Mouse (Mus musculus): ENCODE measurements around the gene Slc37a1. TPM values are rescaled to one million over a fixed set of nuclear protein-coding genes. Genes with fewer than 3 reads are reported as not detected.
A peak's percentile ranks its signal among the peaks of the same experiment; 100 is the strongest.

Gene Slc37a1
- polyA plus RNA-seq, 1 experiment from 2014 or later, result 10.5 TPM

GRCm38 (mm10) chr17:31304895-31305775, 18.5 kb downstream of the Slc37a1 start:
- WGBS, result 39% methylated on average over 12 of the region's 12 CpGs
- H3K36me3 ChIP-seq (ENCODE audit: control insufficient read depth, insufficient read depth), result no peaks in the 10 kb centered on the region
- no peak overlapping the region for H3K4me3 ChIP-seq (ENCODE audit: low read length)
- no peak overlapping the region for H3K4me2 ChIP-seq (ENCODE audit: low read depth, low read length)
- ATAC-seq (replicated peaks; ENCODE audit: extremely low read depth, insufficient read depth, low FRiP score), result peak; percentile 50
- H3K9me3 ChIP-seq (replicated peaks; ENCODE audit: control insufficient read depth, low read length), result no peaks in the 10 kb centered on the region
- peak overlapping the region; percentile 34; the same call in 1 of the 2 replicates for H3K27ac ChIP-seq (ENCODE audit: low read length)
- H3K27me3 ChIP-seq (ENCODE audit: control insufficient read depth, insufficient read depth, low read length), result no peaks in the 10 kb centered on the region
- no peak overlapping the region for H3K9ac ChIP-seq (ENCODE audit: low read length)
- H3K4me1 ChIP-seq (ENCODE audit: control insufficient read depth, insufficient read depth, low read length), result peaks cover 13% of the 10 kb centered on the region

DNA sequence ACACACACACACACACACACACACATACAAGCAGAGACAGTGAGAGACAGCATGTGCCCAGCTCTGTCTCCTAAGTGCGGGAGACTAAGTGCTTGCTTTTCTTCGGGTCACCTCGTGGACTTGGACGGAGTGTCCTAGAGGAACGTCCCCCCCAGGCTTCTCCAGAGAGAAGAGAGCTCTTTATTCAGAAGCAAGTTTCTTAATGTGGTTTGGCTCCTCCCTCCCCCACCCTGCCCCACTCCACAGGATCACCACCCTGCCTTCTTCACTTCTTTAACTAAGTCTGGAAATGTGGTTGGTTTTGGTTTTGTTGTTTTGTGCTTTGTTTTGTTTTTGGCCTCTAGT, 19.2 kb downstream of the Slc37a1 start:
- Histone ChIP-seq H3K36me3 (ENCODE audit: control insufficient read depth, insufficient read depth) (no peaks in the 10 kb centered on the region), H3K27ac (ENCODE audit: low read length) (no peak overlapping the region), H3K4me2 (ENCODE audit: low read depth, low read length) (no peak overlapping the region), H3K9me3 (replicated peaks; ENCODE audit: control insufficient read depth, low read length) (no peaks in the 10 kb centered on the region), H3K4me1 (ENCODE audit: control insufficient read depth, insufficient read depth, low read length) (peaks cover 13% of the 10 kb centered on the region), H3K4me3 (ENCODE audit: low read length) (no peak overlapping the region), H3K9ac (ENCODE audit: low read length) (no peak overlapping the region), H3K27me3 (ENCODE audit: control insufficient read depth, insufficient read depth, low read length) (no peaks in the 10 kb centered on the region)
- no peak for ATAC-seq (replicated peaks; ENCODE audit: extremely low read depth, insufficient read depth, low FRiP score)
- WGBS, result 56% methylated on average over 5 of the region's 5 CpGs

- Histone ChIP-seq H3K4me1 (ENCODE audit: control insufficient read depth, insufficient read depth, low read length) (peaks cover 13% of the 10 kb centered on the region), H3K27ac (ENCODE audit: low read length) (no peak overlapping the region), H3K27me3 (ENCODE audit: control insufficient read depth, insufficient read depth, low read length) (no peaks in the 10 kb centered on the region), H3K4me2 (ENCODE audit: low read depth, low read length) (no peak overlapping the region), H3K4me3 (ENCODE audit: low read length) (no peak overlapping the region), H3K36me3 (ENCODE audit: control insufficient read depth, insufficient read depth) (no peaks in the 10 kb centered on the region), H3K9me3 (replicated peaks; ENCODE audit: control insufficient read depth, low read length) (no peaks in the 10 kb centered on the region), H3K9ac (ENCODE audit: low read length) (no peak overlapping the region)
- 77% methylated on average over 3 of the region's 3 CpGs for WGBS
- no peak for ATAC-seq (replicated peaks; ENCODE audit: extremely low read depth, insufficient read depth, low FRiP score)
These were observed 21.2 kb downstream of the Slc37a1 start for GRCm38 (mm10) chr17:31307756-31308155.

DNA sequence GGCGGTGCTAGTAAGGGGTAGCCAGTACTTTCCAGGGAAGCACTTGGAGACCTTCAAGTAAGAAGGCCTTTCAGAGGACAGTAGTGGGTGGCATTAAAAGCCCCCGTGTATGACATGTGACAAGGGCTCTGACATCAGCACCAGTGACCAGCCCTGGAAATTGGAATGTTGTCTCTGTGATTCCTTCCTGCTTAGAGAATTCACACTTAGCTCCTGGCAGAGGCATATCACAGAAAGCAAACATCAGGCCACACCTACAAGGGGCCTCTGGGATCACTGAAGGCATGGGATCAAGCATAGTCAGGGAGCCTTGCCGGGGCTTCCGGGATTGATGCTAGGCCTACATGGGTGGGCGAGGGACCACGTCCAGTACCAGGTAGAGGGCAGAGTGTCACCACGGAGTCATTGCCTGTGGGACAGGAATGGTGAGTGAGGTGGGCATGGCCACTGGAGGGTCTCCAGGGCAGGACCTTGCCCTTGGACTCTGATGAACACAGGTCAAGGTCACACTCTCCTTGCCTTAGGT, 21.8 kb downstream of the Slc37a1 start:
- WGBS, result 66% methylated on average over 7 of the region's 7 CpGs
- H3K4me3 ChIP-seq (ENCODE audit: low read length), result no peak overlapping the region
- H3K27ac ChIP-seq (ENCODE audit: low read length), result no peak overlapping the region

DNA sequence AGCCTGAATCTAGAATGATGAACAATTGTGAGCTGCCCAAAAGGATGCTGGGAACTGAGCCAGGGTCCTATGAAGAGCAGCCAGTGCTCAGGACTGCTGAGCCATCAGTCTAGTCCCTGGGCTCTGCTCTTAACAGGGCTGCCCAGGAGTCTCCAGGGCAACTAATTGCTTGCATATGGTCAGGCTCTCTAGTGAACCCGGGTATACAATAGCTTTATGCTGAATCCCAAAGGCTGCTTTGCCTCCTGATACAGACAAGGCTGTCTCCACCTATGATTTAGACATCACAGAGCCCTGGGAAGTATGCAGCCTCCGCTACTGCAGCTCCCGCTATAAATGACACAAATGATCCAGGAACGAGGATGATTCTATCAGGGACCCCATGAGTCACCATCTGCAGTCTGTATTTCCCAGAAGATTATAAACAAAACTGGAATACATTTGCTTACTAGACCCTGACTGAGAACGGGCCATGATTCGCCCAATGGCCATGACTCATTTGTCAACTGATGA, 22.7 kb downstream of the Slc37a1 start:
- peaks cover 13% of the 10 kb centered on the region for H3K4me1 ChIP-seq (ENCODE audit: control insufficient read depth, insufficient read depth, low read length)
- no peak overlapping the region for H3K9ac ChIP-seq (ENCODE audit: low read length)
- 59% methylated on average over 6 of the region's 6 CpGs for WGBS
- ATAC-seq (replicated peaks; ENCODE audit: extremely low read depth, insufficient read depth, low FRiP score), result no peak
- no peaks in the 10 kb centered on the region for H3K9me3 ChIP-seq (replicated peaks; ENCODE audit: control insufficient read depth, low read length)
- no peak overlapping the region for H3K4me3 ChIP-seq (ENCODE audit: low read length)
- no peak overlapping the region for H3K4me2 ChIP-seq (ENCODE audit: low read depth, low read length)
- no peak overlapping the region for H3K27ac ChIP-seq (ENCODE audit: low read length)
- no peaks in the 10 kb centered on the region for H3K36me3 ChIP-seq (ENCODE audit: control insufficient read depth, insufficient read depth)
- H3K27me3 ChIP-seq (ENCODE audit: control insufficient read depth, insufficient read depth, low read length), result no peaks in the 10 kb centered on the region

More for the DNA sequence above, 21.8 kb downstream of the Slc37a1 start:
- Histone ChIP-seq H3K9me3 (replicated peaks; ENCODE audit: control insufficient read depth, low read length) (no peaks in the 10 kb centered on the region), H3K4me1 (ENCODE audit: control insufficient read depth, insufficient read depth, low read length) (peaks cover 13% of the 10 kb centered on the region), H3K27me3 (ENCODE audit: control insufficient read depth, insufficient read depth, low read length) (no peaks in the 10 kb centered on the region), H3K9ac (ENCODE audit: low read length) (no peak overlapping the region), H3K4me2 (ENCODE audit: low read depth, low read length) (no peak overlapping the region), H3K36me3 (ENCODE audit: control insufficient read depth, insufficient read depth) (no peaks in the 10 kb centered on the region)
- ATAC-seq (replicated peaks; ENCODE audit: extremely low read depth, insufficient read depth, low FRiP score), result 0 out of 2 replicates have a peak, but pooled peaks have one; percentile 10

GRCm38 (mm10) chr17:31311047-31311446, 24.5 kb downstream of the Slc37a1 start:
- no peaks in the 10 kb centered on the region for H3K9me3 ChIP-seq (replicated peaks; ENCODE audit: control insufficient read depth, low read length)
- peaks cover 15% of the 10 kb centered on the region for H3K4me1 ChIP-seq (ENCODE audit: control insufficient read depth, insufficient read depth, low read length)
- no peaks in the 10 kb centered on the region for H3K27me3 ChIP-seq (ENCODE audit: control insufficient read depth, insufficient read depth, low read length)
- H3K27ac ChIP-seq (ENCODE audit: low read length), result no peak overlapping the region
- 67% methylated on average over 9 of the region's 9 CpGs for WGBS
- no peak for ATAC-seq (replicated peaks; ENCODE audit: extremely low read depth, insufficient read depth, low FRiP score)
- no peak overlapping the region for H3K9ac ChIP-seq (ENCODE audit: low read length)
- no peak overlapping the region for H3K4me3 ChIP-seq (ENCODE audit: low read length)
- no peak overlapping the region for H3K4me2 ChIP-seq (ENCODE audit: low read depth, low read length)
- H3K36me3 ChIP-seq (ENCODE audit: control insufficient read depth, insufficient read depth), result no peaks in the 10 kb centered on the region

DNA sequence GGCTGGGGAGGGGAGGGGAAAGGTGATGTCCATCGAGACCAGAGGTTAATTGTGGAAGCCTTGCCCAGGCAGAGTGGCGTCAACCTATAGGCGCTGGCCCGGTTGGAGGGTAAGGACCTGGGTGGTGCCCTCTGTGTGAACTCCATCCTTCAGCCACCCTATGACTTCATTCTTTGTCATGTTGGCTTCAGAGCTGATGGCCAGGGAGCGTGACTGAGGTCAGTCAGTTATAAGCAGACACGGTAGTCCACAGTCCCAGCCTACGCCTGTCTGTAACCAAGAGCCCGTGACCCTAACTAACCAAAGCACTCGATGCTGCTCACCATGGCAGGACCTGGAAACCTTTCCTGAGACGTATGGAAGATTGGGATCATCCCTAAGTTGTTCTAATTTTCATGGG, 26.1 kb downstream of the Slc37a1 start:
- Histone ChIP-seq H3K36me3 (ENCODE audit: control insufficient read depth, insufficient read depth) (no peaks in the 10 kb centered on the region), H3K27ac (ENCODE audit: low read length) (no peak overlapping the region), H3K4me1 (ENCODE audit: control insufficient read depth, insufficient read depth, low read length) (peaks cover 17% of the 10 kb centered on the region), H3K9ac (ENCODE audit: low read length) (no peak overlapping the region), H3K9me3 (replicated peaks; ENCODE audit: control insufficient read depth, low read length) (no peaks in the 10 kb centered on the region), H3K4me2 (ENCODE audit: low read depth, low read length) (no peak overlapping the region), H3K4me3 (ENCODE audit: low read length) (no peak overlapping the region), H3K27me3 (ENCODE audit: control insufficient read depth, insufficient read depth, low read length) (no peaks in the 10 kb centered on the region)
- WGBS, result 81% methylated on average over 10 of the region's 10 CpGs
- no peak for ATAC-seq (replicated peaks; ENCODE audit: extremely low read depth, insufficient read depth, low FRiP score)

DNA sequence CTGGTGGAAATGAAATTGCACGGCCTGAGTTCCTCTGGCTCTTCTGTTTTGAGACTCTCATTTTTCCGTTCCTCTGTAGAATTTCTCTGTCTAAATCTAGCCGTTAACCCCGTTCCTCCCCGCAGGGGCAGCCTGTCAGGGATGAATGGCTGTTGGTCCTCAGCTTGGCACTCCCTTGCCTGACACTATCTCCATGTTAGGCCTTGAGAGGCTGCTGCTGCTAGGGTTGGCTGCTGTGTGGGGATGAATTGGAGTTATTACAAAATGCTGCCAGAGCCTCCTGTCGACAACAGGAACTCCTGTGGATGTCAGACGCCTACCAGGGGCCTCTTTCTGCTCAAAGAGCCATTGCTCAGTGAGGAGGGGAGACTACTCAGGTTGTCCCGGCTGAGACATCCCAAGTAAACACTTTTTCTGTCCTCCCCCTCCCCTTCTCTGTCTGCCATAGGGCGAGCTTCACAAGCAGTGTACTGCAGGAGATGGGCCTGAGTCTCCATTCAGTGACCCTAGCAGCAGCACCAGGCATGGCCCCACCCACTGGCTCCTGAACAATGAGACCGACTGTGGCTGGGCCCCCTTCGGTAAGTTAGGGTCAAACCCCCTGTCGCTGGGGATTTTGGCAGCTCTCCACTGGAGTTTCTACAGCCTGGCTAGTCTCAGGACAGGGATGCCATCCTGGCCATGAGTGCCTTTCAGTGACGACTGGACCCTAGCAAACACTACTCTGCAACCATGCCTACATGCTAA, 28.6 kb downstream of the Slc37a1 start:
- WGBS, result 28% methylated on average over 13 of the region's 13 CpGs
- no peak overlapping the region for H3K4me2 ChIP-seq (ENCODE audit: low read depth, low read length)
- H3K4me1 ChIP-seq (ENCODE audit: control insufficient read depth, insufficient read depth, low read length), result peaks cover 12% of the 10 kb centered on the region
- peak overlapping the region; percentile 71 for H3K27ac ChIP-seq (ENCODE audit: low read length)
- 0 out of 2 replicates have a peak, but pooled peaks cover 2% of the 10 kb centered on the region for H3K36me3 ChIP-seq (ENCODE audit: control insufficient read depth, insufficient read depth)
- peak; percentile 29; the same call in 1 of the 2 replicates for ATAC-seq (replicated peaks; ENCODE audit: extremely low read depth, insufficient read depth, low FRiP score)
- no peaks in the 10 kb centered on the region for H3K9me3 ChIP-seq (replicated peaks; ENCODE audit: control insufficient read depth, low read length)
- H3K27me3 ChIP-seq (ENCODE audit: control insufficient read depth, insufficient read depth, low read length), result no peaks in the 10 kb centered on the region
- peak overlapping the region; percentile 3; the same call in 1 of the 2 replicates for H3K9ac ChIP-seq (ENCODE audit: low read length)
- no peak overlapping the region for H3K4me3 ChIP-seq (ENCODE audit: low read length)

Measured in heart, embryonic 16.5 days (tissue).